Mouse (Mus musculus) stomach, postnatal 0 days (tissue): Measurements from ENCODE around the gene Ube4b.

Experiments used
- CTCF ChIP-seq: IDR thresholded peaks from 2 replicates; pipeline ENCODE4 v1.5.1; 2016; ENCODE audit warnings: antibody characterized with exemption, low read depth, mild to moderate bottlenecking, moderate library complexity
- EP300 ChIP-seq: optimal IDR thresholded peaks from 2 replicates; pipeline ENCODE3; 2016; ENCODE audit warnings: antibody characterized with exemption

DNA sequence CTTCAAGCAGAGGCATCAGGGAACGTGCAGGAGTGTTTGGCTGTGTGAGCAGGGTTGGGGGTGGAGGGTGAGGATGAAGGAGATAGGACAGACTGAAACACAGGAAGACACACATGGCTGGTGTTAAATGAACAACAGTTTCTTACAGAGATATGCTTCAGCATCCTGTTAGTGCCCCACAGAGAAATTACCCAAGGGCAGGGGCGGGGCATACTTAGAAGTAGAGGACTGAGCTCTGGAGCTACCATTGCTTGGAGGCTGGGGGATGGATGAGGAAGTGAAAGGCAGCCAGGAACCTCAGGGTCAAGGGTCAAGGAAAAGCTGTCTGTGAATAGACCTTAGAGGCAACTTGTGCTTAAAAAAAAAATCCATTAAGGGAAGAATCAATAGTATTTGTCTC, 85.9 kb downstream of the Ube4b start:
- no peak for TF ChIP-seq CTCF
- TF ChIP-seq EP300: no peak
